Mouse (Mus musculus): ENCODE results near the gene Hvcn1.
"Not testable (repeated sequence)": the region's sequence is repeated elsewhere in the genome, so short reads cannot be mapped to it uniquely, and the experiment has no call there.

The Hvcn1 gene

GRCm38 (mm10) chr5:122208909-122209308, 2.3 kb downstream of the Hvcn1 start:
- DNase-seq = peak; percentile 67

GRCm38 (mm10) chr5:122209591-122210368, 3.2 kb downstream of the Hvcn1 start:
- DNase-seq = peak; percentile 80

GRCm38 (mm10) chr5:122210890-122211289, 4.3 kb downstream of the Hvcn1 start:
- DNase-seq = no peak

GRCm38 (mm10) chr5:122212125-122212524, 5.5 kb downstream of the Hvcn1 start:
- DNase-seq = no peak

- not testable (repeated sequence) for DNase-seq
These were observed 6.2 kb downstream of the Hvcn1 start for GRCm38 (mm10) chr5:122212820-122213219.

GRCm38 (mm10) chr5:122213861-122214260, 7.3 kb downstream of the Hvcn1 start:
- DNase-seq = no peak

GRCm38 (mm10) chr5:122217636-122218035, 11.0 kb downstream of the Hvcn1 start:
- no peak for DNase-seq

GRCm38 (mm10) chr5:122218109-122218905, 11.7 kb downstream of the Hvcn1 start:
- DNase-seq = no peak

GRCm38 (mm10) chr5:122218928-122219327, 12.3 kb downstream of the Hvcn1 start:
- DNase-seq = peak; percentile 55

- DNase-seq = peak; percentile 81
These were observed 13.3 kb downstream of the Hvcn1 start for GRCm38 (mm10) chr5:122219655-122220629.

GRCm38 (mm10) chr5:122221085-122221484, 14.5 kb downstream of the Hvcn1 start:
- DNase-seq = no peak

GRCm38 (mm10) chr5:122224291-122224690, 17.7 kb downstream of the Hvcn1 start:
- no peak for DNase-seq

GRCm38 (mm10) chr5:122228271-122228765, 21.7 kb downstream of the Hvcn1 start:
- DNase-seq = no peak

- no peak for DNase-seq
These were observed 22.2 kb downstream of the Hvcn1 start for GRCm38 (mm10) chr5:122228772-122229171.

GRCm38 (mm10) chr5:122230816-122231215, 24.2 kb downstream of the Hvcn1 start:
- peak; percentile 44 for DNase-seq

GRCm38 (mm10) chr5:122231431-122231830, 24.8 kb downstream of the Hvcn1 start:
- peak; percentile 39 for DNase-seq

GRCm38 (mm10) chr5:122232004-122232403, 25.4 kb downstream of the Hvcn1 start:
- no peak for DNase-seq

- no peak for DNase-seq
These were observed 26.5 kb downstream of the Hvcn1 start for GRCm38 (mm10) chr5:122233077-122233581.

GRCm38 (mm10) chr5:122233695-122234094, 27.1 kb downstream of the Hvcn1 start:
- DNase-seq = peak; percentile 47

- peak; percentile 74 for DNase-seq
These were observed 28.0 kb downstream of the Hvcn1 start for GRCm38 (mm10) chr5:122234319-122235195.

- DNase-seq = peak; percentile 79
These were observed 28.7 kb downstream of the Hvcn1 start for GRCm38 (mm10) chr5:122235196-122235836.

Measured in thymus, postnatal 25 days (tissue).